Mouse (Mus musculus) liver, embryonic 12.5 days (tissue): ENCODE results near the gene Mks1. TPM values are rescaled to one million over a fixed set of nuclear protein-coding genes. Genes with fewer than 3 reads are reported as not detected.
"Not testable (repeated sequence)": the region's sequence is repeated elsewhere in the genome, so short reads cannot be mapped to it uniquely, and the experiment has no call there.

Source experiments
- ATAC-seq: fragments of 200-750 bp; cut with Nextera tagmentation; 2 replicates; pipeline ENCODE4 v1.8.0; 2017; ENCODE audit warnings: moderate number of reproducible peaks, mild to moderate bottlenecking, moderate library complexity
- H3K27ac ChIP-seq: fragments of 300-500 bp; sonication (generic); 2 replicates; pipeline ENCODE4 v1.5.1; 2016; ENCODE audit warnings: mild to moderate bottlenecking
- H3K27me3 ChIP-seq: fragments of 300-500 bp; sonication (generic); replicated peaks from 2 replicates; pipeline ENCODE4 v1.6.1; 2016; ENCODE audit warnings: mild to moderate bottlenecking, moderate library complexity
- H3K36me3 ChIP-seq: fragments of 300-500 bp; sonication (generic); 2 replicates; pipeline ENCODE4 v1.6.1; 2016; ENCODE audit warnings: mild to moderate bottlenecking, moderate library complexity
- H3K4me1 ChIP-seq: fragments of 300-500 bp; sonication (generic); 2 replicates; pipeline ENCODE4 v1.6.1; 2016
- H3K4me2 ChIP-seq: fragments of 300-500 bp; sonication (generic); 2 replicates; pipeline ENCODE4 v1.6.1; 2016; ENCODE audit warnings: mild to moderate bottlenecking, moderate library complexity
- H3K4me3 ChIP-seq: fragments of 300-500 bp; sonication (generic); 2 replicates; pipeline ENCODE4 v1.5.1; 2016; ENCODE audit warnings: mild to moderate bottlenecking, moderate library complexity
- H3K9ac ChIP-seq: fragments of 300-500 bp; sonication (generic); 2 replicates; pipeline ENCODE4 v1.6.1; 2016; ENCODE audit warnings: mild to moderate bottlenecking, moderate library complexity
- H3K9me3 ChIP-seq: fragments of 300-500 bp; sonication (generic); replicated peaks from 2 replicates; pipeline ENCODE4 v1.6.1; 2016; ENCODE audit warnings: mild to moderate bottlenecking, moderate library complexity
- WGBS: fragments of 180-500 bp; shearing (Covaris S2); methylation state at CpG from one replicate; pipeline ENCODE4 v1.1.7; 2016; ENCODE audit not compliant: insufficient replicate concordance; 5-methylcytosine and 5-hydroxymethylcytosine counted together
- polyA plus RNA-seq: library from polyadenylated mRNA; unstranded; fragments of >200 nt; fragmentation: Nextera tagmentation; extraction: Ambion mirVana; gene quantifications from 2 replicates; pipeline ENCODE4 v1.2.1, GENCODE M21; 2016

Gene Mks1
- polyA plus RNA-seq, 1 experiment from 2014 or later: 3.9 TPM

GRCm38 (mm10) chr11:87841436-87841835 is 11.6 kb upstream of the Mks1 start:
- H3K4me1 ChIP-seq: no peaks in the 10 kb centered on the region
- H3K4me3 ChIP-seq: no peak overlapping the region
- H3K27me3 ChIP-seq: no peaks in the 10 kb centered on the region
- no peaks in the 10 kb centered on the region for H3K36me3 ChIP-seq
- H3K9me3 ChIP-seq: no peaks in the 10 kb centered on the region
- ATAC-seq: no peak
- 57% methylated on average over 3 of the region's 3 CpGs for WGBS
- H3K9ac ChIP-seq: no peak overlapping the region
- H3K4me2 ChIP-seq: no peak overlapping the region
- H3K27ac ChIP-seq: no peak overlapping the region

- 71% methylated on average over 12 of the region's 12 CpGs for WGBS
- no peaks in the 10 kb centered on the region for H3K4me1 ChIP-seq
These were observed 5.9 kb upstream of the Mks1 start for GRCm38 (mm10) chr11:87846968-87847600.

GRCm38 (mm10) chr11:87847884-87848283 is 5.1 kb upstream of the Mks1 start:
- H3K9ac ChIP-seq: no peak overlapping the region
- H3K27ac ChIP-seq: no peak overlapping the region
- no peaks in the 10 kb centered on the region; the same call in 1 of the 2 replicates for H3K27me3 ChIP-seq
- no peak overlapping the region for H3K4me2 ChIP-seq
- 63% methylated on average over 6 of the region's 6 CpGs for WGBS
- no peaks in the 10 kb centered on the region for H3K36me3 ChIP-seq
- H3K9me3 ChIP-seq: no peaks in the 10 kb centered on the region
- H3K4me3 ChIP-seq: no peak overlapping the region
- H3K4me1 ChIP-seq: peaks cover 5% of the 10 kb centered on the region
- no peak for ATAC-seq

More at GRCm38 (mm10) chr11:87846968-87847600, 5.9 kb upstream of the Mks1 start:
- Histone ChIP-seq H3K36me3 (no peaks in the 10 kb centered on the region), H3K4me2 (no peak overlapping the region), H3K27ac (no peak overlapping the region), H3K9ac (no peak overlapping the region), H3K4me3 (no peak overlapping the region), H3K27me3 (no peaks in the 10 kb centered on the region; the same call in 1 of the 2 replicates), H3K9me3 (no peaks in the 10 kb centered on the region)
- ATAC-seq: no peak

GRCm38 (mm10) chr11:87853597-87853954 is 561 bp downstream of the Mks1 start:
- WGBS: 36% methylated on average over 8 of the region's 8 CpGs
- peak overlapping the region; percentile 81 for H3K4me2 ChIP-seq
- no peaks in the 10 kb centered on the region for H3K9me3 ChIP-seq
- no peak overlapping the region for H3K27ac ChIP-seq
- H3K4me3 ChIP-seq: peak overlapping the region; percentile 68
- H3K27me3 ChIP-seq: no peaks in the 10 kb centered on the region; the same call in none of the 2 replicates
- peak overlapping the region; percentile 59 for H3K9ac ChIP-seq
- H3K4me1 ChIP-seq: peaks cover 15% of the 10 kb centered on the region
- H3K36me3 ChIP-seq: peaks cover 21% of the 10 kb centered on the region
- ATAC-seq: no peak

- Histone ChIP-seq H3K4me2 (no peak overlapping the region), H3K27ac (no peak overlapping the region), H3K27me3 (no peaks in the 10 kb centered on the region; the same call in none of the 2 replicates), H3K36me3 (peaks cover 22% of the 10 kb centered on the region), H3K9me3 (no peaks in the 10 kb centered on the region), H3K9ac (no peak overlapping the region), H3K4me3 (no peak overlapping the region), H3K4me1 (peaks cover 15% of the 10 kb centered on the region)
- WGBS: 70% methylated on average over 7 of the region's 7 CpGs
- ATAC-seq: no peak
These were observed 1.5 kb downstream of the Mks1 start for GRCm38 (mm10) chr11:87854550-87854949.

- Histone ChIP-seq H3K9ac (no peak overlapping the region), H3K4me1 (no peaks in the 10 kb centered on the region), H3K27ac (no peak overlapping the region), H3K4me2 (no peak overlapping the region), H3K36me3 (peaks cover 33% of the 10 kb centered on the region), H3K9me3 (no peaks in the 10 kb centered on the region), H3K27me3 (no peaks in the 10 kb centered on the region; the same call in none of the 2 replicates), H3K4me3 (no peak overlapping the region)
- ATAC-seq: no peak
- 75% methylated on average over 11 of the region's 11 CpGs for WGBS
These were observed 6.3 kb downstream of the Mks1 start for GRCm38 (mm10) chr11:87859273-87859672.

GRCm38 (mm10) chr11:87860426-87860825 is 7.4 kb downstream of the Mks1 start:
- Histone ChIP-seq H3K9me3 (no peaks in the 10 kb centered on the region), H3K4me2 (no peak overlapping the region), H3K4me1 (no peaks in the 10 kb centered on the region), H3K36me3 (peaks cover 33% of the 10 kb centered on the region), H3K9ac (no peak overlapping the region), H3K4me3 (no peak overlapping the region), H3K27ac (no peak overlapping the region), H3K27me3 (no peaks in the 10 kb centered on the region; the same call in 1 of the 2 replicates)
- no peak for ATAC-seq
- 78% methylated on average over 9 of the region's 9 CpGs for WGBS

- no peaks in the 10 kb centered on the region for H3K9me3 ChIP-seq
- H3K27ac ChIP-seq: no peak overlapping the region
- H3K4me2 ChIP-seq: no peak overlapping the region
- H3K27me3 ChIP-seq: no peaks in the 10 kb centered on the region
- 80% methylated on average over 13 of the region's 13 CpGs for WGBS
- H3K4me1 ChIP-seq: no peaks in the 10 kb centered on the region
- no peak overlapping the region for H3K4me3 ChIP-seq
- no peak for ATAC-seq
- peaks cover 19% of the 10 kb centered on the region for H3K36me3 ChIP-seq
- no peak overlapping the region for H3K9ac ChIP-seq
These were observed 9.8 kb downstream of the Mks1 start for GRCm38 (mm10) chr11:87862805-87863204.

- not testable (repeated sequence) for ATAC-seq, H3K36me3 ChIP-seq, H3K4me3 ChIP-seq, H3K9ac ChIP-seq, H3K27ac ChIP-seq, H3K9me3 ChIP-seq, H3K4me2 ChIP-seq, H3K4me1 ChIP-seq, H3K27me3 ChIP-seq
- WGBS: 47% methylated on average over 1 of the region's 2 CpGs
These were observed 13.9 kb downstream of the Mks1 start for GRCm38 (mm10) chr11:87866891-87867290.

- H3K27ac ChIP-seq: no peak overlapping the region
- H3K4me1 ChIP-seq: no peaks in the 10 kb centered on the region
- H3K36me3 ChIP-seq: no peaks in the 10 kb centered on the region
- no peaks in the 10 kb centered on the region for H3K9me3 ChIP-seq
- H3K27me3 ChIP-seq: 0 out of 2 replicates have a peak, but pooled peaks cover 5% of the 10 kb centered on the region
- WGBS: 53% methylated on average over 2 of the region's 2 CpGs
- no peak for ATAC-seq
- no peak overlapping the region for H3K9ac ChIP-seq
- H3K4me3 ChIP-seq: no peak overlapping the region
- H3K4me2 ChIP-seq: no peak overlapping the region
These were observed 17.1 kb downstream of the Mks1 start for GRCm38 (mm10) chr11:87870096-87870495.

GRCm38 (mm10) chr11:87871766-87872165 is 18.8 kb downstream of the Mks1 start:
- Histone ChIP-seq H3K4me3 (no peak overlapping the region), H3K4me2 (no peak overlapping the region), H3K36me3 (no peaks in the 10 kb centered on the region), H3K27ac (no peak overlapping the region), H3K9ac (no peak overlapping the region), H3K27me3 (0 out of 2 replicates have a peak, but pooled peaks cover 13% of the 10 kb centered on the region), H3K9me3 (no peaks in the 10 kb centered on the region), H3K4me1 (no peaks in the 10 kb centered on the region)
- no peak for ATAC-seq
- WGBS: 53% methylated on average over 8 of the region's 8 CpGs

- ATAC-seq: no peak
- Histone ChIP-seq H3K9me3 (no peaks in the 10 kb centered on the region), H3K36me3 (no peaks in the 10 kb centered on the region), H3K4me3 (no peak within 1 kb of the TSS), H3K4me1 (no peaks in the 10 kb centered on the region), H3K27me3 (0 out of 2 replicates have a peak, but pooled peaks cover 15% of the 10 kb centered on the region), H3K9ac (no peak within 1 kb of the TSS), H3K27ac (no peak within 1 kb of the TSS), H3K4me2 (no peak within 1 kb of the TSS)
- WGBS: 68% methylated on average over 6 of the region's 6 CpGs
These were observed 22.4 kb downstream of the Mks1 start, which contains the start of gene Epx for GRCm38 (mm10) chr11:87875436-87875835. Epx (minus strand) TSS chr11:87875536.
